Mouse (Mus musculus) lung, adult 2 months (tissue): ENCODE results near the gene Gm20388. TPM values are rescaled to one million over a fixed set of nuclear protein-coding genes. Genes with fewer than 3 reads are reported as not detected.

ENCODE experiments used
- DNase-seq: peaks from one replicate; pipeline ENCODE4 v3.0.0; 2022
- H3K4me1 ChIP-seq: fragments of 200-500 bp; 2 replicates; pipeline ENCODE4 v1.6.1; 2011; ENCODE audit warnings: low read length; ENCODE audit not compliant: control insufficient read depth, insufficient read depth
- H3K4me3 ChIP-seq: fragments of 200-500 bp; replicated peaks from 2 replicates; pipeline ENCODE3; 2011; ENCODE audit warnings: low read depth, mild to moderate bottlenecking, control low read depth, low read length; ENCODE audit errors: extremely low read depth
- CTCF ChIP-seq: fragments of 200-500 bp; IDR thresholded peaks from 2 replicates; pipeline ENCODE4 v1.5.1; 2011; ENCODE audit warnings: mild to moderate bottlenecking, low read length, control low read depth; ENCODE audit not compliant: insufficient read depth
- POLR2A ChIP-seq: fragments of 200-500 bp; IDR thresholded peaks from 2 replicates; pipeline ENCODE4 v1.6.1; 2011; ENCODE audit warnings: low read depth, mild to moderate bottlenecking, control low read depth, low read length, borderline replicate concordance; ENCODE audit errors: extremely low read depth
- WGBS: fragments of 180-500 bp; shearing (Covaris S2); methylation state at CpG from one replicate; pipeline ENCODE4 v1.1.7; 2018; 5-methylcytosine and 5-hydroxymethylcytosine counted together
- polyA plus RNA-seq: library from polyadenylated mRNA; depleted of rRNA; stranded (reverse); fragments of >200 nt; gene quantifications from 2 replicates; pipeline ENCODE4 v1.2.3, GENCODE M21; 2012

Gene Gm20388
- polyA plus RNA-seq, 1 experiment, result 67.8 TPM

DNA sequence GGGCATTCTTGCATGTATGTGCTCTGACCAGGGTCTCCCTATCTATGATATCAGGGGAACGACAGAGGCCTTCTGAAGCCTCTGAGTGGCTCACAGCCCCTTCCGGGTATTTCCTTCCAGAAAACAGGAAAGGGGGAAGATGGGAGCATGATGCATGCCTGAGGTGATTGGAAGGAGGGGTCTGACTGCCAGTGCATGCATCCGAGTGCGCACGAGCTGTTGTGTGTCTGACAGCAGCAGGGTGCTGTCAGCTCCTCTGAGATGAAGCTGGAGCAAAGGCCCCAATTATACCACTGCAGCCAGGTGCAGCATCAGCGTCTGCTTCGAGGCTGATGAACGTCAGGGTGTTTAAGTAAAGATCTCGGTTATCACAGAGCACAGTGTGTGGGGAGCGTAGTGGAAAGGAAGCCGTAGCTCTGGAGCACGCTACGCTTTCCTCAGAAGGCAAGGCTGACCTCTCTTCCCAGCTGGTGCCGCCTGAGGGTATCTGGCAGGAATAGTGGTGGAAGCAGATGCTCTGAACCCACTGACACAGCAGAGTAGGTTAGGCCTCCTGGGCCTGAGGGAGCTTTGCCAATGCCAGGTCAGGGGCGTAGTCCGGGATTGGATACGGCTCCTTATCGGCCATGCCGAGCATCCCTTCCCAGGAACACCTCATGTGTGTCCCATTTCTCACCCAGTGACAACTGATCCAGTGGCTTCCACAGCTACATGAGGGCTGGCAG is 2683.3 kb downstream of the Gm20388 start:
- WGBS, result 85% methylated on average over 19 of the region's 19 CpGs
- Histone ChIP-seq H3K4me3 (no peak overlapping the region), H3K4me1 (no peaks in the 10 kb centered on the region)
- no peak for DNase-seq
- no peak for TF ChIP-seq CTCF

DNA sequence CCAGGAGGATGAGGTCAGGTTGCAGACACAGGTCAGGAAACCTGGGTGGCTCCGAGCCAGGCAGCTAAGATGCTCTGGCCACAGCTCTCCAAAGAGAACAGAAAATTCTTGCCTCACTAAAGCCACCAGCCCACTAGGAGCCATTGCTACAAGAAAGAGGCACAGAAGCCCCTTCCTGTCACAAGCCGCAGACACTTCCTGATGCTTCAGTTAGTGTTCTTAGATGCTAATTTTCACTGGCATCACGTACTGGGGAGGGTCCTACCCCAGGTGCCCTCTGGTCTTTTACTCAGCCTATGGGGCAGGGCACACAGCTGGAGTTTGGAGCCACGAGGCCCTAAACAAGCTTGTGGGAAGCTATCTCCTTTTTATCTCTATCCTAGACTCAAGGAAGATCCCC is 2685.4 kb downstream of the Gm20388 start:
- TF ChIP-seq CTCF (no peak), POLR2A (no peak)
- 51% methylated on average over 4 of the region's 4 CpGs for WGBS
- DNase-seq, result no peak
- no peak overlapping the region for H3K4me3 ChIP-seq
- H3K4me1 ChIP-seq, result no peaks in the 10 kb centered on the region

DNA sequence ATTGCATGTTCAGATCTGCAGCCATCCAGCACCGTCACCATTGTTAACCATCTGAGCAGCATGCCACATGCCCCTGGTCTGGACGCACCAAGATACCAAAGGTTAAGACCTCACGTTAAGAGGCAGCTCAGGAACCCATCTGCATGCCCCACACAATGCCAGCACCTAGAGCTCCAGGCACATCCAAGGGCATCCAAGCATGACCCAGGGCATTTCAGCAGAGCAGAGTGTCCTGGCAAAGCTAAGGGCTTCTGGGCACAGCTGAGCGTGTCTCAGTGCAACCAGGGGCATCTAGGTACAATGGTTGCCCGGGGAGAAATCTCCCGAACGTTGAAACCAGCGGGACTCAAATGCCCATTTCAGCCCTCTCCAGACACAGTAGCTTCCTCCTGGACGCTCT is 2690.0 kb downstream of the Gm20388 start:
- no peaks in the 10 kb centered on the region for H3K4me1 ChIP-seq
- 91% methylated on average over 9 of the region's 9 CpGs for WGBS
- no peak for DNase-seq
- no peak overlapping the region for H3K4me3 ChIP-seq
- TF ChIP-seq POLR2A, result no peak
- no peak for TF ChIP-seq CTCF

DNA sequence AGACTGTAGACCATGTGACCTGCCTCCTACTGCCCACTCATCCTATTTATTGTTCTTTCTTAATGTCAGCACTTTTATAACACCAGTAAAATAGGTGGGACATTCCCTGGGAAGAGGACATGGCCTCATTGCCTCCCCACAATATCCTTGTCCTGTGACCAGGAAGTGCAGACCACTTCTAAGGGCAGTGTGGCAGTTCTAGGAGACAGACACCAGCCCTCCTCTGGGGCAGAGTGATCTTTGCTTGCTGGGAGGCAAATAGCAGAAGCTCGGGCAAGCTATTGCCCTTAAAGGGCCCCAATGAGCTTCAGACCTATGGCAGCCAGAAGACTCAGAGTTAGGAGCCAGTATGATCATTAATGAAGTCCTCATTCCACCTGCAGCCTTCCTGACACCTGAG is 2694.0 kb downstream of the Gm20388 start:
- no peak for TF ChIP-seq POLR2A
- no peak for DNase-seq
- no peak overlapping the region for H3K4me3 ChIP-seq
- no peaks in the 10 kb centered on the region for H3K4me1 ChIP-seq
- WGBS, result 47% methylated on average over 1 of the region's 1 CpGs

DNA sequence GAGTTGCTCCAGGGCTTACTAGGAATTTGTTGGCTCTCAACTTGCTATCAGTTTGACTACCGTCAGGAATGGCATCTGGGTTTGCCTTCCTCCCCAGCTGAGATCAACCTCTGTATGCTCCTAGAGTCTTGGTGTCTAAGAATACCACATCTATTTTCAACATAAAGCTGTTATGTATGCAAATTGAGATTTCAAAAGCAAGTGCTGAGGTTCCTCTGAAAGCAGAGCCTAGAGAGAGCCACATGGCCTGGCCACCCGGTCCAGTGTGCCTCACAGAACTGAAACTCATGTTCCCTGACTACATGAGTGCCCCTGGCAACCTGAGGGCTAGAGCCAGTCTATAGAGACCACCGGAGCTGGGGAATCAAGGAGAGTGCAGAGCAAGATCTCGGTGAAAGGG is 2694.7 kb downstream of the Gm20388 start:
- DNase-seq, result no peak
- WGBS, result 75% methylated on average over 4 of the region's 4 CpGs
- TF ChIP-seq POLR2A (no peak), CTCF (no peak)
- H3K4me3 ChIP-seq, result no peak overlapping the region
- no peaks in the 10 kb centered on the region for H3K4me1 ChIP-seq

DNA sequence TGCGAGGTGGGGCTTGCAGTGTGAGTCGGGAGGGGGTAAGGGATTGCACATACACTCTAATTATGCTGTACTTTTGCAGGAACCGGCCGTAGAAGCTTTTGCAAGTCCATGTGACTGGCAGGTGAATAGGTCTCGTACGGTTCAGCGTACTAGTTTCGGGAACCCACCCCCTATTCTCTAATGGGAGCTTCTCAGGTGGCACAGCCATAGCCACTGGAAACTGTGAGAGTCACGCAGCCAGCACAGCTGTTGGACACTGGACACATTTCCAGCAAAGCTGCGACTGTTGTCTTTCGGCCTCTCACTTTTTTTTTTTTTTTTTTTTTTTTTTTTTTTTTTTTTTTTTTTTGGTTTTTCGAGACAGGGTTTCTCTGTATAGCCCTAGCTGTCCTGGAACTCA is 2696.2 kb downstream of the Gm20388 start:
- Histone ChIP-seq H3K4me3 (no peak overlapping the region), H3K4me1 (peaks cover 5% of the 10 kb centered on the region; the same call in 1 of the 2 replicates)
- no peak for DNase-seq
- 84% methylated on average over 11 of the region's 12 CpGs for WGBS
- TF ChIP-seq POLR2A, result no peak
- no peak for TF ChIP-seq CTCF

DNA sequence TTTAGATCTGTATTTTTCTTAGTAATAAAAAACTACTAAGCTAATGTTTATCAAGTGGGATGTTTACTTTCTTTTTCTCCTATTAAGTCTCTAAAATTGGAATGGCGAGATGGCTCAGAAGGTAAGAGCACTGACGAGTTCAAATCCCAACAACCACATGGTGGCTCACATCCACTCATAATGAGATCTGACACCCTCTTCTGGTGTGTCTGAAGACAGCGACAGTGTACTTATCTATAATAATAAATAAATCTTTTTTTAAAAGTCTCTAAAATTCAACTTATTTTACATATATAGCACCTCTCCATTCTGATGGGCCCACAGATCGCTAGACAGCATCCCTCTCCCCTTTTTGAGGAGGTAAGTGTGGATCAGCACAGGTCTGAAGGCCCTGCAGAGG is 2699.6 kb downstream of the Gm20388 start:
- Histone ChIP-seq H3K4me1 (peaks cover 12% of the 10 kb centered on the region), H3K4me3 (no peak overlapping the region)
- DNase-seq, result no peak
- no peak for TF ChIP-seq POLR2A
- TF ChIP-seq CTCF, result no peak
- 60% methylated on average over 4 of the region's 4 CpGs for WGBS

DNA sequence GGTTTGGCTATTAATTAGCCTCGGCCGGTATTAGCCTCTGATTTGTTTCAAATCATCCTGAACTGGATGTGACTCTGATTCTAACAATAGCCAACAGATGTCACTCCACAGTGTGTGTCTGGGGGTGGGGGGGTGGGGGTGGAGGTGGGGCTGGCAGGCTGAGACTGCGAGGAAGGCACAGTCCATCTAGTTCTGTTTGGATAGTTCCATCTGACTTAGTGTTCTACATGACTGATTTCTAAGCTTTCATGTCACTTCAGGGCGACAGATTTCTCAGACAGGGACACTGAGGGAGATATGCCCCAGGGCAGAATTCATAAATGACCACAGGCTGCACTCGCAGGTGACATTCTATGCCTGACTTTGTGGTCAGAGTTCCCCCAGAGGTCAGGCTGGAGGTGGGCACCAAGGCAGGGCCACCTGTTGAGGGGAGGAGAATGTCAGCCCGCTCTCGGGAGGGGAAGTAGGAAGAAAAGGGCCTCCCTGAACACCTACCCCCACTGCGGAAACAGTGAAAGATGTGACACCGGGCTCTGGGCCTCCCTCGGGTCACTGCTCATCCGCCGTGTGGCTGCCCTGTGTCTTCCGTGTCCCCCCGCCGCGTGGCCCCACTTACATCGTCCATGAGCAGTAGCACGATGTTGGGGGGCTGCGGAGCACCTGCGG is 2700.1 kb downstream of the Gm20388 start:
- WGBS, result 3% methylated on average over 20 of the region's 20 CpGs
- TF ChIP-seq POLR2A (no peak), CTCF (no peak)
- peak; percentile 21 for DNase-seq
- Histone ChIP-seq H3K4me3 (peak overlapping the region; percentile 89), H3K4me1 (peaks cover 12% of the 10 kb centered on the region)

DNA sequence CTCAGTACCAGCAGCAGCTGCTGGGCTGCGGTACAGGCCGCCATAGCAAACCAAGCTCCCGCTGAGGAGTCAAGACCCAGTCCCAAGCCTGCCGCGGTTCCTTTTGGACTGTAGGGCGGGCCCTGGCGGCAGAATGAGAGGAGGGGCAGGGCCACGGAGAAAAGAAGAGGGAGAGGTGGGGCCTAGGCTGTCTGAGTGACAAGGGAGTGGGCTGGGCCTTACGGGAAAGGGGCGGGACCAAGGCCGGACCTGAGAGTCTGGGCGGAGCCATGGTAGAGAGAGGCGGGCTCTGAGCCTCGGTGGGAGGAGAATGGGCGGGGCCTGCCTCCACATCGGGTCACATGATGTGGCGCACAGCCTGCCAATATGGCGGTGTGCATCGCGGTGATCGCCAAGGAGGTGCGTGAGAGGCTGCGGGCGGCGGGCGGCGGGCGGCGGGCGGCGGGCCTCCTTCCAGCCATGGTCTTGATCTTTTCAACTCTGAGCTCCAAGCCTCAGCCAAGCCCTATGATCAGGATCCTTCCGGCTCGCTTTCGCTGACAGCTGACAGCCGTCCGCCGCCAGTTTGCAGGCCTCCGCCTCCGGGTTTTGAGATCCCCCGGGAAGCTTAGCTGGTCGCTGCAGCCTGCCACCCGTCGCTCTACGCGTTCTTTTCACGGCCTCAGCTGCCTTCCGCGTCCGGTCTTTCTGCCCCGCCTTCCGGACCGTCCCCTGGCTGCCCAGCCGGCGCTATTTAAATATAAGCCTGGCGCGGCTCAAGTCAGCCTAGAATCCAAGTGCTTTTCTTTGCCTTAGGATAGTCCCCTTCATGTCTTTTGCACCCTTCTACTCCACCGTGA is 2700.9 kb downstream of the Gm20388 start, which contains the start of the genes Galns and Trappc2l:
Gene Galns (minus strand): TSS at position 169 of the 839 bp plus-strand sequence.
Gene Trappc2l (plus strand): TSS at position 346 of the 839 bp plus-strand sequence.
- TF ChIP-seq POLR2A (peak; percentile 81), CTCF (no peak)
- Histone ChIP-seq H3K4me3 (peak within 1 kb of the TSS; percentile 89), H3K4me1 (peaks cover 12% of the 10 kb centered on the region)
- 1% methylated on average over 48 of the region's 57 CpGs for WGBS
- DNase-seq, result peak; percentile 94
